Mouse (Mus musculus) hindbrain, embryonic 13.5 days (tissue): Measurements from ENCODE around the gene G3bp1. TPM values are rescaled to one million over a fixed set of nuclear protein-coding genes. Genes with fewer than 3 reads are reported as not detected.

Source experiments
- ATAC-seq: fragments of 200-750 bp; cut with Nextera tagmentation; 2 replicates; pipeline ENCODE4 v1.8.0; 2017; ENCODE audit warnings: moderate TSS enrichment; ENCODE audit not compliant: low FRiP score
- H3K27ac ChIP-seq: fragments of 300-500 bp; sonication (generic); 2 replicates; pipeline ENCODE4 v1.5.1; 2015; ENCODE audit warnings: inconsistent platforms, mild to moderate bottlenecking, moderate library complexity
- H3K27me3 ChIP-seq: fragments of 300-500 bp; sonication (generic); 2 replicates; pipeline ENCODE4 v1.6.1; 2015; ENCODE audit warnings: mild to moderate bottlenecking, inconsistent platforms
- H3K36me3 ChIP-seq: fragments of 300-500 bp; sonication (generic); 2 replicates; pipeline ENCODE4 v1.6.1; 2015; ENCODE audit warnings: mild to moderate bottlenecking, inconsistent platforms
- H3K4me1 ChIP-seq: fragments of 300-500 bp; sonication (generic); replicated peaks from 2 replicates; pipeline ENCODE4 v1.6.1; 2015; ENCODE audit warnings: inconsistent platforms
- H3K4me2 ChIP-seq: fragments of 300-500 bp; sonication (generic); 2 replicates; pipeline ENCODE4 v1.6.1; 2015; ENCODE audit warnings: inconsistent platforms, mild to moderate bottlenecking, moderate library complexity
- H3K4me3 ChIP-seq: fragments of 300-500 bp; sonication (generic); 2 replicates; pipeline ENCODE4 v1.5.1; 2015; ENCODE audit warnings: mild to moderate bottlenecking, inconsistent platforms
- H3K9ac ChIP-seq: fragments of 300-500 bp; sonication (generic); 2 replicates; pipeline ENCODE4 v1.6.1; 2015; ENCODE audit warnings: mild to moderate bottlenecking, inconsistent platforms
- H3K9me3 ChIP-seq: fragments of 300-500 bp; sonication (generic); 2 replicates; pipeline ENCODE4 v1.6.1; 2016; ENCODE audit warnings: inconsistent platforms
- WGBS: fragments of 180-500 bp; shearing (Covaris S2); methylation state at CpG from one replicate; pipeline ENCODE4 v1.1.7; 2015; 5-methylcytosine and 5-hydroxymethylcytosine counted together
- polyA plus RNA-seq: library from polyadenylated mRNA; unstranded; fragments of >200 nt; fragmentation: Nextera tagmentation; extraction: Ambion mirVana; gene quantifications from 2 replicates; pipeline ENCODE4 v1.2.1, GENCODE M21; 2015

Gene G3bp1
- polyA plus RNA-seq, result 126 and 127 TPM in 2 replicates

DNA sequence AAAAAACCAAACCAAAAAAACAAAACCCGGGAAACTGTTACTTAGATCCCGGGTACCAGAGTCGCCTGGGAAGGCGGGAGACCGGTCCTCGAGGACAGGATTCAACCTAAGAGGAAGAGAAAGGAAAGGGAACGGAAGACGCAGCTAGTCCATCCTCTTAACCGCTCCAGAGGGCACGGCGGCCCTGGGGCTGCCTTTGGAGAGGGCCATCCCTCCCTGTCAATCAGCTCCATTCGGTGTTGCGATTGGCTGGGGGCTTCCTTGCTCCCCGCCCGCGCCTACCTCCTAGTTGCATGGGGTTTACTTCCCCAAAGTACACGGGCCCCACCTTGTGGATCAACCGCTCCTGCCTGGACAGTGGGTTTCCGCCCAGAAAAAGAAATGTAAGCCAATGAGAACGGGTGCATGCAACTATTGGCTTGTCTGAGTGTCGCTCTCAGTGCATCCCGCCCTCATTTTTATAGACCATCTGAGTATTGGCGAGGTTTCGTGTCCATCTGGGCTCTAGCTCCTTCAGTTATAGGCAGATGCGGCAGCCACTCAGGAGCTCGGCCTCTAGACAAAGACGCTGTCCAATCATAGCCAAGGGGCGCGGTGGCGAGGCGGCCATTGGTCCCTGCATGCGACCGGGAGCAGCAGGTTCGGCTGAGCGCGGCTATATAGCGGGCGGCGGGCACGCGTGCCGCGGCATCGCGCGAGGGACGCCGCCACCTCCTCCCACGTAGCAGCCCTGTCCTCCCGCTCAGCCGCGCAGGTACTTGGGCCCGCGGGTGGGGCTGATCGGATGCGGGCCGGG, at the start of gene G3bp1:
TSS of gene G3bp1 (plus strand) at position 638 of the 796 bp plus-strand sequence.
- Histone ChIP-seq H3K36me3 (peaks cover 14% of the 10 kb centered on the region; the same call in 1 of the 2 replicates), H3K27ac (peak within 1 kb of the TSS; percentile 93), H3K4me3 (peak within 1 kb of the TSS; percentile 93), H3K4me1 (peaks cover 29% of the 10 kb centered on the region), H3K9ac (peak within 1 kb of the TSS; percentile 97), H3K4me2 (peak within 1 kb of the TSS; percentile 88), H3K27me3 (no peaks in the 10 kb centered on the region), H3K9me3 (no peaks in the 10 kb centered on the region)
- ATAC-seq, result peak; percentile 99
- WGBS, result under 1% methylated on average over 57 of the region's 57 CpGs

DNA sequence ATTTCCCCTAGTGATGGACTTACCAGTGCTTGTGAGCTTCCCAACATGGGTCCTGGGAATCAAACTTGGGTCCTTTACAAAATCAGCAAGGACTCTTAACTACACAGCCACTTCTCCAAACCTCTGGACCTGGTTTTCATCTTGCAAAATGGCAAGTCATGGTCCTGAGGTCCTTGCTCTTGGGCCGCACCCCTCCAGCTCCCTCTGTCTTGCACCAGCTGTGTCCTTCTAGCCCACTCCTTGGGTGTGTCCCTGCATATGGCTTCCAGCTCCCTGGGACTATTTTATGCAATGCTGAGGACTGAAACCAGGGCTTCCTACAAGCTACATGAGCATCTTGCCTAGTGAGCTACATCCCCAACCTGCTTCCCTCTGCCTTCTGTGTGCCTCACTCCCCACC, 46.5 kb upstream of the G3bp1 start, which contains the start of gene Sparc:
TSS of gene Sparc (minus strand) at position 206 of the 400 bp plus-strand sequence.
- H3K4me1 ChIP-seq, result peaks cover 54% of the 10 kb centered on the region
- H3K27ac ChIP-seq, result peak within 1 kb of the TSS; percentile 79
- no peak for ATAC-seq
- H3K36me3 ChIP-seq, result no peaks in the 10 kb centered on the region
- no peak within 1 kb of the TSS for H3K4me2 ChIP-seq
- H3K27me3 ChIP-seq, result no peaks in the 10 kb centered on the region
- 90% methylated on average over 1 of the region's 1 CpGs for WGBS
- no peak within 1 kb of the TSS for H3K4me3 ChIP-seq
- H3K9me3 ChIP-seq, result no peaks in the 10 kb centered on the region
- no peak within 1 kb of the TSS; the same call in 1 of the 2 replicates for H3K9ac ChIP-seq

DNA sequence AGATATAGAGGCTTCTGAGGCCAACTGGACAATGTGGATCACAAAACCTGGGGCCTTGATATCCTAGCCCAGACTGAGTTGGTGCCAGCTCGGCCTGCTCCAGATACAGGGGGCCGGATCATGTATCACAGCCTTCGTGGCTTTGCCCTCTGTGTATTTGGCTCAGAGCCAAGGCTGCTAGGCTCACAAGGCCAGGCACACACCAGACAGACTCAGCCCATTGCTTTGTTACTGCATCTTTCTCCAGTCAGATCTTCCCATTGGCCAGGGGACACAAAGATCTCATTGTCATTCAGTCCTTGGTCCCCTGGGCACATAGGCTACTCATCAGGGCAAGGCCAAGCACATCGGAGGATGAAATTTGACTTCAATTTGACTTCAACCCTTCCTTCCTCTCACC, 45.7 kb upstream of the G3bp1 start:
- peak; percentile 77 for ATAC-seq
- H3K9me3 ChIP-seq, result no peaks in the 10 kb centered on the region
- peaks cover 53% of the 10 kb centered on the region for H3K4me1 ChIP-seq
- no peak overlapping the region for H3K9ac ChIP-seq
- 8% methylated on average over 4 of the region's 4 CpGs for WGBS
- H3K36me3 ChIP-seq, result no peaks in the 10 kb centered on the region
- no peaks in the 10 kb centered on the region for H3K27me3 ChIP-seq
- peak overlapping the region; percentile 79 for H3K27ac ChIP-seq
- no peak overlapping the region for H3K4me2 ChIP-seq
- H3K4me3 ChIP-seq, result no peak overlapping the region

- Histone ChIP-seq H3K4me1 (peaks cover 42% of the 10 kb centered on the region), H3K4me3 (no peak overlapping the region), H3K9me3 (no peaks in the 10 kb centered on the region), H3K9ac (no peak overlapping the region), H3K27ac (0 out of 2 replicates have a peak overlapping the region, but pooled peaks have one; percentile 40), H3K36me3 (no peaks in the 10 kb centered on the region), H3K4me2 (no peak overlapping the region), H3K27me3 (no peaks in the 10 kb centered on the region)
- 80% methylated on average over 8 of the region's 8 CpGs for WGBS
- no peak for ATAC-seq
Observed at GRCm38 (mm10) chr11:55424746-55425360, 44.6 kb upstream of the G3bp1 start.

DNA sequence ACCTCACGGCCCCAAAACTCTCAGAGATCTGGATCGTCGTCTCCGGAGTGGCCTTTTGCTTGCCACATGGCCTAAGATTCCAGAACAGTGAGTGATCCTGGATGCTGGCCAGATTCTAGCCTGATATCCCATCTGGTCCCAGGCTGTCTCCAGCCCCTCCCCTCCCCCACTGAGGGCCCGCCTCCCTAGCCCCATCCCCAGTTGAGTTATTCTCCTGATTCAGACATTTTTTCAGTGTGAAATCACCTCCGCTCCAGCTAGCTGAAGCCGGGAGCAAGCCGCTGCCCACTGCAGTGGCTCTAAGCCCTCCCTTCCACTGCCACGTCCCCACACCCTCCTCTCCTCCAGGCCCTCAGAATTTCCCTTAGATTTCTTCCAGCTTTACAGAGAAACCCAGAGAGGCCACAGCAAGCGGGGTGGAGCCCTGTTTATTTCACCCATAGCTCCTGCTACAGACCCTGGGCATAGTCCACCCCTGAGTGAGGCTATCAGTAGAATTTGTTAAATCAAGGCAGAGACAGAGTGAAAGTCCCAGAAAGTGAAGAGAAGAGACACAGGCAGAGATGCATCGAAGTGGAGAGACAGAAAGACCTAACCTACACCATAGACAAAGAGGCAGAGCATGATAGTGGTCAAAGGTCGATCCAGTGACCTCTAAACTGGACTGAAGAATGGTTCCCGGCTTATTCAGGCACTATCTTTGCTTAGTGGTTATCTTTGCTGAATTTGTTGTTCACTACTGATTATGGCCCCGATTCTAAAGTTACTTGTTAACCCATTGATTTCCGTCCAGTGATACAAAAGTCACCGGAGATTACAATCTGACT, 41.1 kb upstream of the G3bp1 start:
- Histone ChIP-seq H3K9me3 (no peaks in the 10 kb centered on the region), H3K27ac (peak overlapping the region; percentile 63), H3K36me3 (no peaks in the 10 kb centered on the region), H3K27me3 (no peaks in the 10 kb centered on the region), H3K4me1 (peaks cover 29% of the 10 kb centered on the region), H3K4me3 (no peak overlapping the region), H3K9ac (no peak overlapping the region), H3K4me2 (0 out of 2 replicates have a peak overlapping the region, but pooled peaks have one; percentile 15)
- 28% methylated on average over 16 of the region's 16 CpGs for WGBS
- peak; percentile 66 for ATAC-seq

DNA sequence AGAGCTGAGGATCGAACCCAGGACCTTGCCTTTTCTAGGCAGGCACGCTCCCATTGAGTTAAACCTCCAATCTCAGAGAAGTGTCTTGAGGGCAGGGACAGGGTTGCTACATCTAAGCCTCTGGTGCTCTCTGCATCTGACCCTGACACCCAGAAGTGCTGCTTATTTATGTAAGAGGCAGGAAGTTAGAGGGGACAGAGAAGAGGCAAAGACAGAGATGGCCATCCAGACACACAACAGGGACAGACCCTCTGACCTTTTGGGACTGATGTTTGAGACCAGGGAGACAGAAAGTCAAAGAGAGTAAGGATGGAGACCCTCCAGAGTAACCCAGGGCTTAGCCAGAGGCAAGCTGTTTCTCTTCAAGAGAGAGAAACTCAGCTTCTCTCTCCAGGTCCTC, 39.5 kb upstream of the G3bp1 start:
- 87% methylated on average over 2 of the region's 2 CpGs for WGBS
- H3K9ac ChIP-seq, result no peak overlapping the region
- H3K27ac ChIP-seq, result no peak overlapping the region
- no peaks in the 10 kb centered on the region for H3K36me3 ChIP-seq
- ATAC-seq, result no peak
- H3K4me3 ChIP-seq, result no peak overlapping the region
- H3K4me1 ChIP-seq, result peaks cover 14% of the 10 kb centered on the region
- no peaks in the 10 kb centered on the region for H3K9me3 ChIP-seq
- no peaks in the 10 kb centered on the region for H3K27me3 ChIP-seq
- H3K4me2 ChIP-seq, result no peak overlapping the region

GRCm38 (mm10) chr11:55432981-55433380, 36.5 kb upstream of the G3bp1 start:
- Histone ChIP-seq H3K9ac (no peak overlapping the region), H3K27ac (no peak overlapping the region), H3K4me2 (no peak overlapping the region), H3K9me3 (no peaks in the 10 kb centered on the region), H3K4me3 (no peak overlapping the region), H3K4me1 (peaks cover 8% of the 10 kb centered on the region), H3K36me3 (no peaks in the 10 kb centered on the region), H3K27me3 (no peaks in the 10 kb centered on the region)
- 61% methylated on average over 3 of the region's 3 CpGs for WGBS
- ATAC-seq, result no peak

DNA sequence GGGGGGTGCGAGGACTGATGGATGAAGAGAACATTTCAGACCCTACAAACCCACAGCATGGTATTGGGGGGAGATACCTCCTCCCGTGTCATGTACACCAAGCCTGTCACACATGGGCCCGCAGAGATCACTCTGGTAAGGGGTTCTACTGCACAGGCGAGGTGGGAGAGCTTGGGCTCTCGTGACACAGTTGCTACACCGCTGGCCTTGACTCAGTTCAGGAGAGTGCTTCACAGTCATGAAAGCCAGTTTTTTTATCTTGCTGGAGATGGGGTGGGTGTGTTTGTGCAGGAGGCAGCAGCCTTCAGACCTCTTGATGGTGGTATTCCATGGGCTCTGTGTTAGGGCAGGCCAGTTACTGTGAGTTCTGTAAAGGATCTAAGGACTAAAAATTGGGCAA, 33.4 kb upstream of the G3bp1 start:
- no peaks in the 10 kb centered on the region for H3K36me3 ChIP-seq
- WGBS, result 90% methylated on average over 6 of the region's 6 CpGs
- H3K27me3 ChIP-seq, result no peaks in the 10 kb centered on the region
- 0 out of 2 replicates have a peak, but pooled peaks cover 4% of the 10 kb centered on the region for H3K4me1 ChIP-seq
- no peak for ATAC-seq
- H3K4me3 ChIP-seq, result no peak overlapping the region
- no peak overlapping the region for H3K9ac ChIP-seq
- no peak overlapping the region for H3K4me2 ChIP-seq
- H3K27ac ChIP-seq, result no peak overlapping the region
- H3K9me3 ChIP-seq, result no peaks in the 10 kb centered on the region

- H3K4me1 ChIP-seq, result 0 out of 2 replicates have a peak, but pooled peaks cover 4% of the 10 kb centered on the region
- no peak for ATAC-seq
- no peaks in the 10 kb centered on the region for H3K36me3 ChIP-seq
- no peak overlapping the region for H3K4me2 ChIP-seq
- 40% methylated on average over 4 of the region's 4 CpGs for WGBS
- no peaks in the 10 kb centered on the region for H3K27me3 ChIP-seq
- H3K4me3 ChIP-seq, result no peak overlapping the region
- H3K9me3 ChIP-seq, result no peaks in the 10 kb centered on the region
- no peak overlapping the region for H3K27ac ChIP-seq
- H3K9ac ChIP-seq, result peak overlapping the region; percentile 39; the same call in 1 of the 2 replicates
Observed at GRCm38 (mm10) chr11:55438031-55438430, 31.5 kb upstream of the G3bp1 start.

- H3K27ac ChIP-seq, result no peak overlapping the region
- ATAC-seq, result no peak
- 62% methylated on average over 5 of the region's 5 CpGs for WGBS
Observed at GRCm38 (mm10) chr11:55439718-55440117, 29.8 kb upstream of the G3bp1 start.

DNA sequence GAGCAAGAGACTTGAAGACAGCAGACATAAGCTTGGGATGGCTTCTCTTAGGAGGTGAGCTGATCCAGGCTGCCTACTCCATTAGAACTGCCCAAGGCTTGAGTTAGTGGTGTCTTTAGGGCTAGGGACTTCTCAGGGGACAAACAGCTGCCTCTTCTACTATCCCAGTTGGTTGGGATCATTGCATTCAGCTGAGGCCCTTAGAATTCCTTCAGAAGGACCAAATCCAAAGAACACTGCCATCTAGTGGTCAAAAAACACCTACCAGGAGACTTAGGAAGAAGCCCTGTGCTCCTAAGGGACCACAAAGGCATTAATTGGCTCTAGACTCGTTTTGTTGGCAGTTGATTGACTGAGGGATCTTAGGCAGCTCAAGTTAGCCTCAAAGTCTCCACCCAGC, 24.7 kb upstream of the G3bp1 start:
- ATAC-seq, result peak; percentile 32; the same call in 1 of the 2 replicates
- no peaks in the 10 kb centered on the region for H3K27me3 ChIP-seq
- H3K9me3 ChIP-seq, result no peaks in the 10 kb centered on the region
- H3K4me1 ChIP-seq, result no peaks in the 10 kb centered on the region
- WGBS, result 0% methylated on average over 1 of the region's 1 CpGs
- H3K4me3 ChIP-seq, result no peak overlapping the region
- peaks cover 16% of the 10 kb centered on the region for H3K36me3 ChIP-seq
- no peak overlapping the region for H3K27ac ChIP-seq
- no peak overlapping the region for H3K4me2 ChIP-seq
- H3K9ac ChIP-seq, result no peak overlapping the region

More at GRCm38 (mm10) chr11:55439718-55440117, 29.8 kb upstream of the G3bp1 start:
- no peaks in the 10 kb centered on the region for H3K9me3 ChIP-seq
- no peak overlapping the region for H3K4me3 ChIP-seq
- H3K27me3 ChIP-seq, result no peaks in the 10 kb centered on the region
- H3K4me1 ChIP-seq, result 0 out of 2 replicates have a peak, but pooled peaks cover 4% of the 10 kb centered on the region
- H3K9ac ChIP-seq, result no peak overlapping the region
- H3K4me2 ChIP-seq, result no peak overlapping the region
- H3K36me3 ChIP-seq, result no peaks in the 10 kb centered on the region

DNA sequence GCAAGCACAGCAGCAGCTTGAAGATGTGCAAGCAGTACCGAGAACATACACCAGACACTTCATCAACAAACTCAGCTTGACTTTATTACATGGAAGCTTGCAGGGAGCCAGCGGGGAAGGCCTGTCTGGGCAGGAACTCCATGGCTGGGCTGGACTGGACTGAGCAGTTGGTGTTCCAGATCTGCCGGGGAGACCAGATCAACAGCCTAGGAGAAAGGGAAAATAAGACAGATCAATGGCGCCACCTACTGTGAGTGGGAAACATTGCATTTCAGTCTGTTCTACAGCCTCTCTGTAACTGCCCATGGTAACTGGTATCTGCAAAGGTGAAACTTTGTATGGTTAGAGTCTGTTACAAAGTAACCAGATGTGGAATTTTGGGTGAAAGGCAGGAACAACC, 22.9 kb upstream of the G3bp1 start:
- H3K4me1 ChIP-seq, result no peaks in the 10 kb centered on the region
- no peak overlapping the region for H3K4me2 ChIP-seq
- peak; percentile 43; the same call in 1 of the 2 replicates for ATAC-seq
- peaks cover 34% of the 10 kb centered on the region for H3K36me3 ChIP-seq
- no peaks in the 10 kb centered on the region for H3K9me3 ChIP-seq
- H3K27me3 ChIP-seq, result no peaks in the 10 kb centered on the region
- no peak overlapping the region for H3K9ac ChIP-seq
- H3K27ac ChIP-seq, result peak overlapping the region; percentile 18; the same call in 1 of the 2 replicates
- H3K4me3 ChIP-seq, result no peak overlapping the region
- WGBS, result 31% methylated on average over 4 of the region's 4 CpGs
